Mouse (Mus musculus) adrenal gland, postnatal 14 days (tissue): Measurements from ENCODE around the gene Skida1. TPM values are rescaled to one million over a fixed set of nuclear protein-coding genes. Genes with fewer than 3 reads are reported as not detected.

ENCODE experiments used
- DNase-seq: peaks from one replicate; pipeline ENCODE4 v3.0.0; 2021; ENCODE audit warnings: mixed read lengths
- microRNA-seq, 2 experiments: library from miRNA; unstranded; fragments of <30 nt; microRNA quantifications; one replicate each; pipeline ENCODE4 v1.2.0; 2021
- total RNA-seq: library from RNA; stranded (reverse); gene quantifications from 2 replicates; pipeline ENCODE4 v1.2.3, GENCODE M21; 2021

Skida1 gene
- total RNA-seq, 1 experiment from 2014 or later: 4.5 TPM

GRCm38 (mm10) chr2:18017321-18017720, 31.5 kb downstream of the Skida1 start:
- DNase-seq: no peak

- no peak for DNase-seq
These were observed 32.2 kb downstream of the Skida1 start for GRCm38 (mm10) chr2:18016639-18017038.

DNA sequence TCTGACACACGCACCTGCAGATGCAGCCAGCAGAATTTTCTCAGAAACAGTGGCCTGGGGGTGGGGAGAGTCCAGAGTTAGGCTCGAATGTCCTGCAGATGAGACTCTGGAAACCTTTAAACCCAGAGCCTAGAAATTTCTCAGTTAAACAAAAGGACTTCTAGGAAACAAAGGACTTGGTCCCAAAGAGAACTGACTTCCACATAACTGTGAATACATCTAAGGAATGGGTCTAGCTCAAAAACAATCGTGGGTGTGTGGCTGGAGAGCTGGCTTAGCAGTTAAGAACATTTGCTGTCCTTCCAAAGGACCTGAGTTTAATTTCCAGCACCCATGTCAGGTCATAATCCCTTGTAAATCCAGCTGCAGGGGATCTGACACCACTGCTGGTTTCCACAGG, 33.3 kb downstream of the Skida1 start:
- DNase-seq: no peak

DNA sequence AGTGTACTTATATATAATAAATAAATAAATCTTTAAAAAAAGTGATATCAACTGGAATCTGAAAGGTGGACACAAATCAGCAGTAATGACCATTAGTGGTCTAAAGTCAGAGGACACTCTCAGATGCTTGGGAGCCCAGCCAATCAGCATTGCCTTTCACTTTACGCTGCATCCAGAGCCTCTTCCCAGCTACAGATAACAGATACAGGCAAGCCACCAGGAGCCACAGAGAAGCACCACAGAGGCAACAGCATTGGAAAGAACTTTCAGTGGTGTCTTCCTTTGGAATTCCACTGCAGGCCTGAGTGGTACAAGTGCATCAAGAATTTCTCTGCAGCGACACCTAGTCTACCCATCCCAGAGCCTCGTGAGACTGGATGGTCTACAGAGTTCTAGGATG, 36.0 kb downstream of the Skida1 start:
- no peak for DNase-seq

DNA sequence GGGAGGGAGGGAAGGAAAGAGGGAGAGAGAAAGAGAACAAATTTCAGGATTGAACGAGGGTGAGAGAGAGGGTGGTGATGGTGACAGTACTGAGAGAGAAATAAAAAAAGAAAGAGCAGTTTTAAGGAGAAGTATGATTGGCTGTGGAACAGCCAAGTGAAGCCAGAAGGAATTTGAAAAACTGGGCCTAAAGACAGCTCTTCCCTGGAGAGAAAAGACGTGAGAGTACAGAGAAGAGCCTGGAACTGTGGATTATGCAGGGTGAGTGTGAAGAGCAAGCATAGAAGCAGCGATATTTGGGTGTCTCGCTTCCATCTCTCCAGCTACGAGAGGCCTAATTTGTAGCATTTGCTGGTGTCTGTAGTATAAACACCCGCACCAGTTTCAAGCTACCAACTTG, 37.6 kb downstream of the Skida1 start:
- no peak for DNase-seq

GRCm38 (mm10) chr2:18005137-18005536, 43.7 kb downstream of the Skida1 start:
- no peak for DNase-seq

GRCm38 (mm10) chr2:18004286-18004685, 44.6 kb downstream of the Skida1 start:
- DNase-seq: no peak

DNA sequence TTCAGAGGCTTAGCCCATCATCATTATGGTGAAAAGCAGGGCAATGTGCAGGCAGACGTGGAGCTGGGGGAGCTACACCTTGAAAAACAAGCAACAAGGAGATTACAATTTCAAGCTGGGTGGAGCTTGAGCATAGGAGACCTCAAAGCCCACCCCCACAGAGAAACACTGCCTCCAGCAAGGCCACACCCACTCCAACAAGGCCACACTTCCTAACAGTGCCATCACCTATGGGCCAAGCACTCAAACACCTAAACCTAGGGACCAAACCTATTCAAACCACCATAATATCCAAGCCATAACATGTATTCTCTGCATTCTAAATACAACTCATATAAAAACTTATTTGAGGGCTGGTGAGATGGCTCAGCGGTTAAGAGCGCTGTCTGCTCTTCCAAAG, 46.5 kb downstream of the Skida1 start:
- DNase-seq: no peak

DNA sequence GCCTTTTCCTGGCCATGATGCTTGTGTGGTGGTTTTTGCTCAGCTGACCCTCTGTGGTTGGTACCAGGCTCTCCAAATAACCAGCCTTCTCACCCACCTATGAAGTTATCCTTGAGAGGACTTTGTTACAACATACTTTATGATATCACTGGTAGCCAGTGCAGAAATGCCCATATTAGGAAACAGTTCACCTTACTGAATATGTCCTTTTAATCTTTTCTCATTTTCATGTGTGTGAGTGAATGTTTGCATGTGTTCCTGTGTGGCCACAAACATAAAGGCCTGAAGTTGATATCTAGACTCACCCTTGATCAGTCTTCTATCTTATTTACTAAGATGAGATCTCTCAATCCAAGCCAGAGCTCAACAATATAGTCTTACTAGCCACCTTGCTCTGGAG, 52.0 kb downstream of the Skida1 start, which contains the start of gene H2al2a:
Gene H2al2a, minus strand, starts transcription at position 101 of the 400 bp plus-strand sequence.
- DNase-seq: no peak

Small RNA genes within 50 kb of the gene (microRNA-seq; reads per million reads assigned to microRNA genes)
- 2.6 to 3.4 reads per million in 2 experiments for gene Mir7655

Other genes starting within 250 kb of the Skida1 start
- gene H2al2a, start 52.1 kb downstream of the Skida1 start, total RNA-seq: not detected in 2 replicates
- 1.7 and 1.8 TPM in 2 replicates for gene A930004D18Rik, start 11.3 kb downstream of the Skida1 start, total RNA-seq
- gene Mllt10, start 6.2 kb upstream of the Skida1 start, total RNA-seq: 39.1 and 56.4 TPM in 2 replicates